Mouse (Mus musculus) ovary, postnatal 10 days (tissue): ENCODE data around the gene Cnnm1.
A peak's percentile ranks its signal among the peaks of the same experiment; 100 is the strongest.

Source experiments
- DNase-seq: peaks from one replicate; pipeline ENCODE4 v3.0.0; 2022; ENCODE audit warnings: low spot score

The Cnnm1 gene

DNA sequence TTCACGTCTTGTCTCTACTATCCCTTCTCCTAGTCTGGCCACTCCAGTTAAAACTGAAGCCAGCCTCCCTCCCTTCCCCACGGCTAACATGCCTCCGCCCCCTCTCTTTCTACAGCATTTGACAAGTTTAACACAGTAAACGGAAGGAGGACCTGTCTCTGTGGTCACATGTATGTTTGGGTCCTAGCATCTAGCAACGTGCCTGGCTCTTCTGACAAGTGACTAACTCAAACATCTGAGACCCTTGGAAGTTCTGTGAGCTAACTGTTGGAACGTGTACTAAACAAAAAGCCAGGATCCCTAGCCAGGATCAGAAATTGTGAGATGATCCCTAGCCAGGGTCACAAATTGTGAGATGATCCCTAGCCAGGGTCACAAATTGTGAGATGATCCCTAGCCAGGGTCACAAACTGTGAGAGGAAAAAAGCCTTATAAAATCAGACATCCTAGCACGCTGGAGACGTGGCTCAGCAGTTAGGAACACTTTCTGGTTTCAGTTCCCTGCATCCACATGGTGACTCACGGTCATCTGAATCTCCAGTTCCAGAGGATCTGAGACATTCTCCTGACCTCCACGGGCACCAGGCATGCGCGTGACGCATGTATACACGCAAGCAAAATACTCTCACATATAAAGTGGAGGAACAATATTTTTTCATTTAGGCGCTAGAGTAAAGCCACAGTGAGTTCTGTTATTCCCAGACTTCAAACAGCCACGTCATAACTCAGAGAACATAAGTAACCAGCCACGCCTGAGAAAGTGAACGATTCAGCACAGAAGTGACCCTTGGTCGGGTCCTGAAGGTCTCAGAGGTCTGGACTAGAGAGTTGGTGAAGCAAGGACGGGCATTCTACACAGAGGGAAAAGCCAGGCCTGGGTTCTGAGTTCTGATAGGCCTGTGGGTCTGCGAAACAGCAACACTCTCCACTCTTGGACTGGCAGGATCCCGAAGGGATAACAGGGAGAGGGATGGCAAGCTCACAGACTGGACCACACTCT lies 71.7 kb downstream of the Cnnm1 start:
- DNase-seq, result no peak

GRCm38 (mm10) chr19:43513874-43514273 lies 73.6 kb downstream of the Cnnm1 start:
- DNase-seq, result no peak

DNA sequence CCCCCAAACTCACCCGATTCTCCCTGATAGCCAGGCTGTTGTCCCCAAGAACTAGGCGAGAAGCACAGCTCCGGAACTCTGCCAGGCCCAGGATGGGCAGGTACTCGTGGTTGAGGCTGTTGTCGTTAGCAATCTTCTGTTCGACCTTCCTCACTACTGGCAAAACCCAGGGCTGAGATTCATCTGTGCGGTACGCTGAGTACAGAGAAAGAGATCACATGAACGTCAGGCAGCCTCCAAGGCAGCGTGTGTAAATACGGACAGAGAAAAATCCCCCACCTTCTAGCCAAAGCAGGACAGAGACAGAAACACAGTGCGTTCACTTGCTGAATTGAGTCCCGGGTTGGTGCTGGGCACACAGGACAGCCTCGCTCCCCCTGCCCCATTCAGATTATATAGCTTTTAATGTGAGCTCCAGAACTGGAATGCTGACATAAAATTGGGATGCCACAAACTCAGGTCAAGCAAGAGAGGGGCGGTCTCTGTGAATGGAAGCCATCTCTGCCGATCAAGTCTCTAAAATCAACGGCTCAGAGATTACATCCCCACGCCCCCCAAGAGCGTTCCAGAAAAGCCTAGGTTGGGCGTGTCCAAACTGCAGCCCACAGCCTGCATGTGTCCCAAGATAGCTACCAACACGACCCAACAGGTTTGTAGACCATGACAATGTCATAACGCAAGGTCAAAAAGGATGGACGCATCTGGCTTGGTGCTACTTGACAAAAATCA lies 75.6 kb downstream of the Cnnm1 start:
- no peak for DNase-seq

- DNase-seq, result no peak
Measured at GRCm38 (mm10) chr19:43516397-43517035, 76.3 kb downstream of the Cnnm1 start.

DNA sequence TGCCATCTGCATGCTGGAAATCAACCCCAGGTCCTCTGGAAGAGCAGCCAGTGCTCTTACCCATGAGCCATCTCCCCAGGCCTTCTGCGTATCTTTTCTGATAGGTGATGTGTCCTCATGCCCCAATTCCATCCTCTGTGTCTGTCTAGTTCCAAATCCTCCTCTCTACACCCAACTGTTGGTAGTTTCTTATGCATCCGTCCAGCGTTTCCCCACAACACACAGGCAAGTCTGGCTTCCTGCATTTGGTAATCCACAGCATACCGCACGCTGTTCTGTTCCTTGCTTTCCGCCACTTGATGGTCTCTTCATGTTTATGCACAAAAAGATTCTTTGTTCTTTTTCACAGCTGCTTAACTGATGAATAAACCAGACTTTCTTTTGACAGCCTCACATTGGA lies 77.1 kb downstream of the Cnnm1 start:
- DNase-seq, result no peak

GRCm38 (mm10) chr19:43517808-43518207 lies 77.6 kb downstream of the Cnnm1 start:
- no peak for DNase-seq

- no peak for DNase-seq
Measured at GRCm38 (mm10) chr19:43518261-43518660, 78.0 kb downstream of the Cnnm1 start.

DNA sequence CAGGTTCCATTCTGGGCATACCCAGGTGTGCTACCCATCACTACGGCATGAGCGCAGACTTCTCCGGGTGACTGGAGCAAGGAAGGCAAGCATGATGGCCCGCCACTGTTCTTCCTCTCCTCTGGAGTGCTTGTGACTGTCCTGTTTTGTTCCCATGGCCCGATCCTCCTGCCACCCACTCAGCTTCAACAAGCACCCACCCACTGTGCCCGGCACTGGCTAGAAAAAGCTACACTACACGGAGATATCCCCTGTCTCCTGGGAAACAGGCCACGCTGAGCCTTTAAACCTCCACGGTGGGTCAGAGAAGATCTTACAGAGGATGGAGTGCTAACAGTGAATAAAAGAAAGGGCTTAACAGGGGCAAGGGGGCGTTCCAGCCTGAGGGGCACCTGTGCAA lies 79.0 kb downstream of the Cnnm1 start:
- DNase-seq, result no peak

GRCm38 (mm10) chr19:43520402-43520801 lies 80.2 kb downstream of the Cnnm1 start:
- DNase-seq, result no peak

GRCm38 (mm10) chr19:43521362-43521761 lies 81.1 kb downstream of the Cnnm1 start:
- DNase-seq, result no peak

- DNase-seq, result no peak
Measured at GRCm38 (mm10) chr19:43521996-43522395, 81.8 kb downstream of the Cnnm1 start.

DNA sequence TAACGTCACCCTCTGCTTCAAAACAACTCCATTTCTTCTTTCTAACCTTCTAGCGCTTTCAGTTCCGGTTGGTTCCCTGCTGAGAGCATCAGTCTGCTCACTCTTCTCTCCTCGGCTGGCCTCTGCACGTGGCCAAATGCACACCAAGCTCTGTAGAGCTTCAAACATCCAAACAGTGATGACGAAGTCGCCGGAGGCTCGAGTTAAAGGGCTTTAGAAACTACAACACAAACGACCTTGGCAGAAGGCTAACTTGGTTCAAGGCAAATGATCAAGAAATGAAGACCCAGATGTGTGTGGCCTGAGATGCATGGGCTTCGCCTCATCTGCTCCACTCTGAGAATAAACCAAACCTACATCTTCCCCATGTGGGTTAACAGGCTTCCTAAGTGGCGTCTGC lies 83.3 kb downstream of the Cnnm1 start:
- DNase-seq, result no peak

GRCm38 (mm10) chr19:43524187-43525103 lies 84.2 kb downstream of the Cnnm1 start, which contains the start of gene Got1:
TSS of gene Got1 (minus strand) at chr19:43524605.
- peak; percentile 81 for DNase-seq

GRCm38 (mm10) chr19:43525104-43525482 lies 84.9 kb downstream of the Cnnm1 start:
- DNase-seq, result no peak

DNA sequence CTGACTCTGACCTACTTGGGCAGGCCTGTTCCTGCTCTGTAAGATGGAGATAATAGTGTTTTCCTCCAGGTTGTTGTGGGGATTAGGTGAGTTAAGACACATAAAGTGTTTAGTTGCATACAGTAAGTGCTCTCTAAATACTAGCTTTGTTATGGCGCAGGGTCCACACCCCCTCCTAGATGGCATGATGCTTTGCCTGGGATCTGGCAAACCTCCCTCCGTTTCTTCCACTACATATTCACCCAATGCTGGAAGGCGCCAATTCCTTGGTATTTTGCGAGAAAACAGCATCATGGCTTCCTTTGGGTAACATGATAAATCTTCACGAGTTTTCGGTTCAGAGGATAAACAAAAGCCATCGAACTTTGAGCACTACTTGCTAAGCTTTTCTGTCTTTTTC lies 85.3 kb downstream of the Cnnm1 start:
- DNase-seq, result no peak

DNA sequence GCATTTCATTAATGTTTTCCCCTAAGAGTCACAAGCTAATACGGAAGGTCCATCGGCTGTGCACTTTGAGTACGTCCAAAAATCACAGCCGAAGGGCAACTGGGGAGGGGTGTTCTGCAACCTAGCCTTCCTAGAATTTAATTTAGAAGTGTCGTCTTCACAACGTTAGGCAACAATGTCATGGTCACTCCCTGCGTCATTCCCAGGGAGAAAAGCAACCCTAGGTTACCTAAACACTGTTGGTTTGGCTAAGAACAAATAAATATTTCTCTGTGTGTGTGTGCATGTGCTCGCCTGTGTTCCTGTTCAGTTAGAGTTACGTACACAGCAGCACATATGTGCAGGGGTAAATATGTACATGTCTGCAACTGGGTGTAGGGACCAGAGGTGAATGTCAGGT lies 85.8 kb downstream of the Cnnm1 start:
- no peak for DNase-seq

GRCm38 (mm10) chr19:43527131-43527530 lies 86.9 kb downstream of the Cnnm1 start:
- no peak for DNase-seq

- DNase-seq, result no peak
Measured at GRCm38 (mm10) chr19:43528056-43528587, 87.9 kb downstream of the Cnnm1 start.

- DNase-seq, result peak; percentile 26
Measured at GRCm38 (mm10) chr19:43530197-43530770, 90.0 kb downstream of the Cnnm1 start.

DNA sequence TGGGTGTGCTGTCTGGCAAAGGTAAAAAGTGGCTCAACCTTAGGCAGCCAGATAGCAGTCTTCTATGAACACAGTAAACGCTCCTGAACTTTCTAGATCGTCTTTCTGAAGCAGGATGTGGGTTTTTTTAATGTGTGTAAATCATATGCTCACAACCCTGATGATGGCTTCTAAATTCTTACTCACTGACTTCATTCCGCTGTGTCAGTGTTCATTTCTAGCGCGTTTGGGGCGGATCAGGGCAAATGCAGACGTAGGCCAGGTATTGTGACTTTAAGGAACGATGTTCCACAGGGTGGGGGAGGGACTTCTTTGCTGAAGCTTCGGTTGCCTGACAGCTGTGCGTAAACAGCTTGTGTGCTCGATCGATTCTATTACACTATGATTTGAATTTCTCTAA lies 90.7 kb downstream of the Cnnm1 start:
- no peak for DNase-seq

DNA sequence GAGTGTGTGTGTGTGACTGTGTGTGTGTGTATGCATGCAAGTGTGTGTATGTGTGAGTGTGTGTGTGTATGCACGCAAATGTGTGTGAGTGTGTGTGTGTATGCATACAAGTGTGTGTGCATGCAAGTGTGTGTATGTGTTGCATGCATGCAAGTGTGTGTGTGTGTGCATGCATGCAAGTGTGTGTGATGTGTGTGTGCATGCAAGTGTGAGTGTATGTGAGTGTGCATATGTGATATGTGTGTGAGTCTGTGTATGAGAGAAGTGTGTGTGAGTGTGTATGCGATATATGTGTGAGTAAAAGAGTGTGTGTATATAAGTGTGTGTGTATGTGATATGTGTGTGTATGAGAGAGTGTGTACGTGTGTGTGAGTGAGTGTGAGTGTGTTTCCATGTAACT lies 95.1 kb downstream of the Cnnm1 start:
- no peak for DNase-seq
